Mouse (Mus musculus): ENCODE data around the gene Capn5. TPM values are rescaled to one million over a fixed set of nuclear protein-coding genes. Genes with fewer than 3 reads are reported as not detected.

Capn5 gene
- total and polyA plus RNA-seq, 3 experiments, result 0.26 to 0.55 (median 0.27) TPM

- Histone ChIP-seq H3K27ac (ENCODE audit: insufficient read depth, low read depth) (no peak overlapping the region), H3K9me3 (replicated peaks; ENCODE audit: low read length) (no peaks in the 10 kb centered on the region), H3K9ac (ENCODE audit: insufficient read depth, low read depth) (no peak overlapping the region), H3K4me3 (replicated peaks in 1 of 3; ENCODE audit: low read depth in 2 of 3, low read length in 2 of 3, poor library complexity in 1 of 3) (no peak overlapping the region), H3K4me2 (ENCODE audit: insufficient read depth, low read depth, poor library complexity, severe bottlenecking) (no peak overlapping the region), H3K79me2 (replicated peaks; ENCODE audit: control insufficient read depth, extremely low read depth, insufficient read depth, poor library complexity, severe bottlenecking) (no peaks in the 10 kb centered on the region), H3K4me1 (ENCODE audit: control insufficient read depth in 1 of 2, insufficient read depth in 2 of 2) (peaks cover 2 to 9% of the 10 kb centered on the region in 2 experiments), H3K36me3 (replicated peaks in 1 of 2; ENCODE audit: control insufficient read depth in 1 of 2, insufficient read depth in 1 of 2, low read length in 1 of 2) (no peaks in the 10 kb centered on the region), H3K27me3 (replicated peaks) (peaks cover 15% of the 10 kb centered on the region)
- dilution Hi-C loops (cut with MboI; ENCODE audit: extremely low pct_ligation_motif_present, extremely low pct_unique_long_range_greater_than_20kb, low sequenced_read_pairs) (no loop called here), in situ Hi-C loops (cut with MboI; ENCODE audit: low pct_ligation_motif_present, low pct_unique_long_range_greater_than_20kb, low sequenced_read_pairs) (no loop called here)
- no peak for DNase-seq (ENCODE audit: extremely low read depth)
- TF ChIP-seq SMC3 (IDR thresholded peaks at IDR 0.05; ENCODE audit: low read depth, low read length), result no peak
- peak; percentile 43; the same call in 1 of the 2 replicates for TF ChIP-seq BHLHE40 (IDR thresholded peaks at IDR 0.05; ENCODE audit: low read depth, low read length)
These were observed 31.6 kb downstream of the Capn5 start for GRCm38 (mm10) chr7:98146447-98146845.

- dilution Hi-C loops (cut with MboI; ENCODE audit: extremely low pct_ligation_motif_present, extremely low pct_unique_long_range_greater_than_20kb, low sequenced_read_pairs) (no loop called here), in situ Hi-C loops (cut with MboI; ENCODE audit: low pct_ligation_motif_present, low pct_unique_long_range_greater_than_20kb, low sequenced_read_pairs) (no loop called here)
- Histone ChIP-seq H3K36me3 (replicated peaks in 1 of 2; ENCODE audit: control insufficient read depth in 1 of 2, insufficient read depth in 1 of 2, low read length in 1 of 2) (no peaks in the 10 kb centered on the region), H3K27ac (ENCODE audit: insufficient read depth, low read depth) (no peak overlapping the region), H3K79me2 (replicated peaks; ENCODE audit: control insufficient read depth, extremely low read depth, insufficient read depth, poor library complexity, severe bottlenecking) (no peaks in the 10 kb centered on the region), H3K27me3 (replicated peaks) (peaks cover 15% of the 10 kb centered on the region), H3K9me3 (replicated peaks; ENCODE audit: low read length) (no peaks in the 10 kb centered on the region), H3K4me3 (replicated peaks in 1 of 3; ENCODE audit: low read depth in 2 of 3, low read length in 2 of 3, poor library complexity in 1 of 3) (no peak overlapping the region), H3K4me2 (ENCODE audit: insufficient read depth, low read depth, poor library complexity, severe bottlenecking) (no peak overlapping the region), H3K9ac (ENCODE audit: insufficient read depth, low read depth) (no peak overlapping the region), H3K4me1 (ENCODE audit: control insufficient read depth in 1 of 2, insufficient read depth in 2 of 2) (peaks cover 5 to 9% of the 10 kb centered on the region in 2 experiments)
- no peak for TF ChIP-seq CTCF (conservative IDR thresholded peaks at IDR 0.05 in 1 of 2, IDR thresholded peaks at IDR 0.05 in 1 of 2; ENCODE audit: low read depth in 2 of 2, low read length in 2 of 2)
- no peak for TF ChIP-seq GABPA (IDR thresholded peaks at IDR 0.05; ENCODE audit: insufficient replicate concordance, low read depth, low read length)
- TF ChIP-seq POLR2A (IDR thresholded peaks at IDR 0.05; ENCODE audit: low read depth, low read length), result no peak
- DNase-seq (ENCODE audit: extremely low read depth), result no peak
These were observed 32.1 kb downstream of the Capn5 start for GRCm38 (mm10) chr7:98145842-98146446.

GRCm38 (mm10) chr7:98145402-98145801, 32.7 kb downstream of the Capn5 start, which contains the start of gene Omp:
TSS of gene Omp (minus strand) at chr7:98145502.
- no peak within 1 kb of the TSS for H3K4me3 ChIP-seq (replicated peaks in 1 of 3; ENCODE audit: low read depth in 2 of 3, low read length in 2 of 3, poor library complexity in 1 of 3)
- TF ChIP-seq RCOR1 (conservative IDR thresholded peaks at IDR 0.05; ENCODE audit: low read depth, low read length) (no peak), RAD21 (IDR thresholded peaks at IDR 0.05; ENCODE audit: low read depth, low read length) (no peak), UBTF (IDR thresholded peaks at IDR 0.05; ENCODE audit: low read depth, low read length) (no peak), JUND (conservative IDR thresholded peaks at IDR 0.05; ENCODE audit: low read depth, low read length) (no peak)
- H3K4me2 ChIP-seq (ENCODE audit: insufficient read depth, low read depth, poor library complexity, severe bottlenecking), result no peak within 1 kb of the TSS

More at GRCm38 (mm10) chr7:98145402-98145801, 32.7 kb downstream of the Capn5 start, which contains the start of gene Omp:
- Histone ChIP-seq H3K36me3 (replicated peaks in 1 of 2; ENCODE audit: control insufficient read depth in 1 of 2, insufficient read depth in 1 of 2, low read length in 1 of 2) (no peaks in the 10 kb centered on the region), H3K9me3 (replicated peaks; ENCODE audit: low read length) (no peaks in the 10 kb centered on the region), H3K79me2 (replicated peaks; ENCODE audit: control insufficient read depth, extremely low read depth, insufficient read depth, poor library complexity, severe bottlenecking) (no peaks in the 10 kb centered on the region), H3K9ac (ENCODE audit: insufficient read depth, low read depth) (no peak within 1 kb of the TSS), H3K27me3 (replicated peaks) (peaks cover 17% of the 10 kb centered on the region), H3K27ac (ENCODE audit: insufficient read depth, low read depth) (no peak within 1 kb of the TSS), H3K4me1 (ENCODE audit: control insufficient read depth in 1 of 2, insufficient read depth in 2 of 2) (peaks cover 5 to 9% of the 10 kb centered on the region in 2 experiments)
- dilution Hi-C loops (cut with MboI; ENCODE audit: extremely low pct_ligation_motif_present, extremely low pct_unique_long_range_greater_than_20kb, low sequenced_read_pairs), result no loop called here
- no peak for DNase-seq (ENCODE audit: extremely low read depth)
- in situ Hi-C loops (cut with MboI; ENCODE audit: low pct_ligation_motif_present, low pct_unique_long_range_greater_than_20kb, low sequenced_read_pairs), result no loop called here

All from CH12.LX (cell line).